Mouse (Mus musculus) neural tube, embryonic 12.5 days (tissue): ENCODE measurements around the gene Tktl2. TPM values are rescaled to one million over a fixed set of nuclear protein-coding genes. Genes with fewer than 3 reads are reported as not detected.
A peak's percentile ranks its signal among the peaks of the same experiment; 100 is the strongest.

Source experiments
- ATAC-seq: fragments of 200-750 bp; cut with Nextera tagmentation; 2 replicates; pipeline ENCODE4 v1.8.0; 2017; ENCODE audit warnings: low read depth, mild to moderate bottlenecking, moderate TSS enrichment, moderate library complexity; ENCODE audit not compliant: low FRiP score
- H3K27ac ChIP-seq: fragments of 300-500 bp; sonication (generic); 2 replicates; pipeline ENCODE4 v1.5.1; 2016
- H3K27me3 ChIP-seq: fragments of 300-500 bp; sonication (generic); replicated peaks from 2 replicates; pipeline ENCODE4 v1.6.1; 2016; ENCODE audit warnings: mild to moderate bottlenecking
- H3K36me3 ChIP-seq: fragments of 300-500 bp; sonication (generic); 2 replicates; pipeline ENCODE4 v1.6.1; 2016; ENCODE audit warnings: mild to moderate bottlenecking
- H3K4me1 ChIP-seq: fragments of 300-500 bp; sonication (generic); 2 replicates; pipeline ENCODE4 v1.6.1; 2016
- H3K4me2 ChIP-seq: fragments of 300-500 bp; sonication (generic); replicated peaks from 2 replicates; pipeline ENCODE4 v1.6.1; 2016; ENCODE audit warnings: mild to moderate bottlenecking
- H3K4me3 ChIP-seq: fragments of 300-500 bp; sonication (generic); 2 replicates; pipeline ENCODE4 v1.5.1; 2016
- H3K9ac ChIP-seq: fragments of 300-500 bp; sonication (generic); 2 replicates; pipeline ENCODE4 v1.6.1; 2016; ENCODE audit warnings: mild to moderate bottlenecking
- H3K9me3 ChIP-seq: fragments of 300-500 bp; sonication (generic); 2 replicates; pipeline ENCODE4 v1.6.1; 2016; ENCODE audit warnings: mild to moderate bottlenecking
- WGBS: fragments of 180-500 bp; shearing (Covaris S2); methylation state at CpG from one replicate; pipeline ENCODE4 v1.1.7; 2016; 5-methylcytosine and 5-hydroxymethylcytosine counted together
- polyA plus RNA-seq: library from polyadenylated mRNA; unstranded; fragments of >200 nt; fragmentation: Nextera tagmentation; extraction: Ambion mirVana; gene quantifications from 2 replicates; pipeline ENCODE4 v1.2.1, GENCODE M21; 2016

Gene Tktl2
- not detected in 2 replicates for polyA plus RNA-seq

DNA sequence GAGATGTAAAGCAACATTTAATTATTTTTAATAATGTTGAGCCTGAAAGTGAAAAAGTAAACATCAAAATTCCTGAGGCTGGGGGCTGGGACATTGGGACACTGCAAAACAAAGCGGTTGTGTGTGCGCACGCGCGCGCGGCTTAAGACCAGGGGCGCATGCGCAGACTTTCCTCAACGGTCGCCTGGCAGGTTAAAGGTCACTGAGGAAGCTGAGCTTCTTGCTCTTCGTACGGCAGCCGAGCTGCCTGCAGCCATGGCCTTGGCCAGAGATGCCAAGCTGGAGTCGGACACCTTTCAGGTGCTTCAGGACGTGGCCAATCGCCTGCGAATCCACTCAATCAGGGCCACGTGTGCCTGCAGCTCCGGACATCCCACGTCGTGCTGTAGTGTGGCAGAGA is at the start of gene Tktl2:
Tktl2 (plus strand) TSS at position 220 of the 400 bp plus-strand sequence.
- H3K9me3 ChIP-seq: no peaks in the 10 kb centered on the region
- no peaks in the 10 kb centered on the region for H3K4me1 ChIP-seq
- no peak for ATAC-seq
- H3K4me3 ChIP-seq: no peak within 1 kb of the TSS
- no peaks in the 10 kb centered on the region for H3K27me3 ChIP-seq
- no peaks in the 10 kb centered on the region for H3K36me3 ChIP-seq
- 95% methylated on average over 22 of the region's 22 CpGs for WGBS
- no peak within 1 kb of the TSS for H3K4me2 ChIP-seq
- H3K9ac ChIP-seq: no peak within 1 kb of the TSS
- H3K27ac ChIP-seq: no peak within 1 kb of the TSS

DNA sequence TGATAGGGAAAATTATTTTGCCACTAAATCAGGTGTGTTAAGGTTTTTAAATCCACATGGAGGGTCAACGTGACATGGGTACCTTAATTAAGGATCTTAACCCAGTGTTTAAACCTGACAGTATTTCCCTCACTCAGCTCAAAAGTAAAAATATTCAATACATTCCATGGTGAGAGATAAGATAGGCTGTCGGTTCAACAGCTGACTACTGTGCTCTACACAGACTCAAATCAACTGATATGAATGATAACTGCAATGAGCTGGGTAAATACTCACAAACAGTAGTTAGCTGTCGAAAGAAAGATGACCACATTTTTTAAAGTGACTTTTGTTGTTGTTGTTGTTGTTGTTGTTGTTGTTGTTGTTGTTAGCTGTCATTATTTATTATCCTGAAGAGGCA is 41.7 kb upstream of the Tktl2 start:
- no peak overlapping the region for H3K9ac ChIP-seq
- no peaks in the 10 kb centered on the region for H3K9me3 ChIP-seq
- ATAC-seq: no peak
- no peak overlapping the region for H3K27ac ChIP-seq
- H3K36me3 ChIP-seq: no peaks in the 10 kb centered on the region
- H3K27me3 ChIP-seq: no peaks in the 10 kb centered on the region
- H3K4me2 ChIP-seq: no peak overlapping the region
- no peaks in the 10 kb centered on the region for H3K4me1 ChIP-seq
- no peak overlapping the region for H3K4me3 ChIP-seq
- WGBS: 93% methylated on average over 3 of the region's 3 CpGs

DNA sequence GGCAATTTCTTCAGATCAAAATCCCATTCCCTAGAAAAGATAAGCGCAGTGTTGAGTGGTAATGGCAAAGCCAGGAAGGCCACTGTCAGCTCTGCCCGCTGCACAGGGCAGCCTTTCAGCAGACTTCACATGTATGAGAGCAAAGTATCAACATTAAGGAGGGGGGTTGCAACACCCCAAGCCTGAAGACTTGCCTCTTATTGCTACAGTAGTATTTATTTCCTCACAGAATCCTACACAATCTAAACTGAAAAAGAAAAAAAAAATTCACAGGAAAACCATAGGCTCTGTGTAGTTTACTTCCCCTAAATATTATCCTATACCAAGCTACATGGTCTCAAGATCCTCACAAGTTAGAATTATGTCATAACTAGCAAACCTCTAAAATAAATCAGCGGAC is 34.7 kb upstream of the Tktl2 start:
- WGBS: 94% methylated on average over 3 of the region's 3 CpGs
- no peak overlapping the region for H3K4me3 ChIP-seq
- H3K4me1 ChIP-seq: no peaks in the 10 kb centered on the region
- H3K36me3 ChIP-seq: peaks cover 53% of the 10 kb centered on the region
- no peak overlapping the region for H3K27ac ChIP-seq
- no peak for ATAC-seq
- H3K9ac ChIP-seq: no peak overlapping the region
- H3K27me3 ChIP-seq: no peaks in the 10 kb centered on the region
- H3K4me2 ChIP-seq: no peak overlapping the region
- H3K9me3 ChIP-seq: no peaks in the 10 kb centered on the region

DNA sequence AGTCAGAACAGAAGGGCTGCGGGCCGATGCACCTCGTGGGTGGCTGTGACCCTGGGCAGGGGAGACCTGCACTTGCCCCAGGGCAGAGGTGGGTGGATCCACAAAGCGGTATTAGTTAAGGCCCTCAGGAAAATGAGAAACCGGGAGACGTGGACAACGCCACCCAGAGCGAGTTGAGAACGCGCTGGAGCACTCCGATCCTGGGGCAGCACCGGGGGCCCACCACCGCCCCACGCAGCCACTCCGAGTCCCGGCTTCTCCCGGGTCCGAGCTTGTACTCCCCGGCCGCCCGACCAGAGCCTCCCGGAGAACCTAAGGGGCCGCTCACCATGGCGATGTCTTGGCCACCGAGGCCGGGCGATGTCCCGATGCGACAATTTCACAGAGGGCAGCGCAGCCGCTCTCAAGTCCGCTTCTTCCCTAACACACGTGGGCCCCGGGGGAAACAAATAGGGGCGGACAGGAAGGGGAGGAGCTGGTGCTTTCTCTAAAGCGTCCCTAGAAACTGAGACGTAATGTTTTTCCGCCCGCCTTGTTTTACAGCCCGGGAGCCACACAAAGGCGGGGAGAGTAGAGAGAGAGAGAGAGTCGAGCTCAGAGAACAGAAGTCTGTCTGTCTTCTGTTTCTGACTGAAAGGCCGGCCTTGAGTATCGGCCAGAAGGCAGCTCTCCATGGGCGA is 25.3 kb upstream of the Tktl2 start, which contains the start of gene Tma16:
Tma16 (minus strand) TSS at position 447 of the 680 bp plus-strand sequence.
- Histone ChIP-seq H3K36me3 (peaks cover 16% of the 10 kb centered on the region), H3K9me3 (no peaks in the 10 kb centered on the region), H3K27me3 (no peaks in the 10 kb centered on the region), H3K27ac (peak within 1 kb of the TSS; percentile 37; the same call in 1 of the 2 replicates), H3K4me3 (peak within 1 kb of the TSS; percentile 85), H3K4me2 (peak within 1 kb of the TSS; percentile 72), H3K9ac (peak within 1 kb of the TSS; percentile 83), H3K4me1 (no peaks in the 10 kb centered on the region; the same call in 1 of the 2 replicates)
- under 1% methylated on average over 45 of the region's 45 CpGs for WGBS
- peak; percentile 96 for ATAC-seq

DNA sequence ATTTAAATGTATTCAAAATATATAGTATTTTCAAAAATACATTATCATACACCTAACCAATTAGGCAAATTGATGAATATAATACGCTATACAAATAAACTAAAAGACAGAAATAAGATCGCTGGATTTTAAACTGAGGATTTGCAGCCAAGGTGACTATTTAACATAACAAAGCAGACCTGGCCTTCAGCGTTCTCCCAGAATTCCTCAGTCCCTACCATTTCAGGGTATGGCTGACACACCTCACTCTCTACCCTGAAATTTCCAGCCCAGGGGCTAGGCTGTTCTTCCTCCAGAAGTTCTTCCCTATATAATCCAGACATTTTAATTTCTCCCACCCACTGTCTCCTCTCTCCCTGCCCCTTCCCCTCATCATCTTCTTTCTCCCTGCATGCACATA is 23.0 kb upstream of the Tktl2 start:
- H3K9me3 ChIP-seq: no peaks in the 10 kb centered on the region
- WGBS: 45% methylated on average over 3 of the region's 3 CpGs
- no peaks in the 10 kb centered on the region for H3K36me3 ChIP-seq
- no peak overlapping the region for H3K4me3 ChIP-seq
- H3K9ac ChIP-seq: no peak overlapping the region
- no peak for ATAC-seq
- no peak overlapping the region for H3K4me2 ChIP-seq
- H3K27me3 ChIP-seq: no peaks in the 10 kb centered on the region
- no peak overlapping the region for H3K27ac ChIP-seq
- H3K4me1 ChIP-seq: no peaks in the 10 kb centered on the region; the same call in 1 of the 2 replicates

DNA sequence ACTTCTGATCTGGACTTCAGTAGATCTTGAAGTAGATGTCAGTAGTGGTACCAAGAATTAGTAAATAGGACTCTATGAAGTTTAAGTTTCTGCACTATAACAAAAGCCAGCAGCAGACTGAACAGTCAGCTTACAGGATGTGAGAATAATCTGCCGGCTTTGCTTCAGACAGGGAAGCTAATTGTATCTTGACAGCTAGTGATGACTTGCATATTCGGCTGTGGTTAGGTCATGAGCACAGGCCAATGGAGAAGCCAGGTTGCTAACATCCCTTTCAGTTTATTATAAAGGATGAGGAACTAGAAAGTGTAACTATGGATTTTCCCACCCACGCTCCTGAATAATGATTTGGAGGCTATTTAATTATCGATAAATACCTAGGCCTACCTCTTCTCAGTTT is 20.9 kb upstream of the Tktl2 start:
- no peak overlapping the region for H3K4me2 ChIP-seq
- no peaks in the 10 kb centered on the region for H3K36me3 ChIP-seq
- WGBS: 86% methylated on average over 4 of the region's 4 CpGs
- ATAC-seq: no peak
- no peak overlapping the region for H3K4me3 ChIP-seq
- no peak overlapping the region for H3K9ac ChIP-seq
- no peak overlapping the region for H3K27ac ChIP-seq
- H3K4me1 ChIP-seq: no peaks in the 10 kb centered on the region
- no peaks in the 10 kb centered on the region for H3K27me3 ChIP-seq
- H3K9me3 ChIP-seq: no peaks in the 10 kb centered on the region

DNA sequence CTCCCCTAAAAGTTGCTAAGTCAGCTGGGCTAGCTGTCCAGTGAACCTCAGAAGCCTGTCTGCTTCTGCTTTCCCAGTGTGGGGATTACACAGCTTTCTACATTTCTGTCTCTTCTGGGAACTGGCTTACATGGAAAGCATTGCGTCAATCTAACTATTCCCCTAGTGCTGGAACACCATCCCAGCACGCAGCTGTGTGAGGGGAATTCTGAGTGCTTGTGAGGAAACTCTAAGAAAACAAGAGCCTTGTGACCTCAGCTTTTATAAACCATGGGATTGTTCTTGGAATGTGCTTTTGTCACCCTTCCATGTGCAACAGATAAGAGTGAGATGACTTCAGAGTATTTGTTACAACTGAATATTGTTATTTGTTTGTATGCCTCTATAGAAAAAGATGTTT is 17.1 kb upstream of the Tktl2 start:
- no peak overlapping the region for H3K9ac ChIP-seq
- H3K9me3 ChIP-seq: no peaks in the 10 kb centered on the region
- H3K4me2 ChIP-seq: no peak overlapping the region
- H3K27ac ChIP-seq: no peak overlapping the region
- no peaks in the 10 kb centered on the region for H3K4me1 ChIP-seq
- H3K4me3 ChIP-seq: no peak overlapping the region
- H3K27me3 ChIP-seq: no peaks in the 10 kb centered on the region
- no peak for ATAC-seq
- no peaks in the 10 kb centered on the region for H3K36me3 ChIP-seq
- WGBS: 76% methylated on average over 2 of the region's 2 CpGs

DNA sequence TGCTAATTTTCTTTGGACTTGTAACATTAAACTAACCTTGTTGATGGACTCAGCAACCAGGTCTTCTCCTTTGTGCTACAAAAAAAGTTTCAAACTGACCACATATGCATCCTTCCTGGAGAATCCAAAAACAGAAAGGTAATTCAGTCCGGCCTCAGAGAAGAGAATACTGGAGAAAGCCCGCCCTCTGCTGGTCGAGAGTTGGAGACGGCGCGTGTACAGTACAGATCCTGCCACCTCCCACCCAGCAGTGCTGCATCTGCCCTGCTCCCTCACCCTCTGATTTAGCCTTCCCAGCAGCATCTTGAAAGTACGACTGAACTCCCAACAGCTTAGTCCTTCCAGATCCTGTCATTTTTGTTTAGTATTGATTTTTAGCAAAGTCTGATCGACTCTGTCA is 15.8 kb upstream of the Tktl2 start:
- H3K9me3 ChIP-seq: no peaks in the 10 kb centered on the region
- no peak overlapping the region for H3K27ac ChIP-seq
- no peaks in the 10 kb centered on the region for H3K4me1 ChIP-seq
- WGBS: 9% methylated on average over 8 of the region's 8 CpGs
- peak; percentile 92 for ATAC-seq
- no peak overlapping the region for H3K4me3 ChIP-seq
- H3K36me3 ChIP-seq: no peaks in the 10 kb centered on the region
- H3K9ac ChIP-seq: no peak overlapping the region
- H3K4me2 ChIP-seq: no peak overlapping the region
- H3K27me3 ChIP-seq: no peaks in the 10 kb centered on the region

DNA sequence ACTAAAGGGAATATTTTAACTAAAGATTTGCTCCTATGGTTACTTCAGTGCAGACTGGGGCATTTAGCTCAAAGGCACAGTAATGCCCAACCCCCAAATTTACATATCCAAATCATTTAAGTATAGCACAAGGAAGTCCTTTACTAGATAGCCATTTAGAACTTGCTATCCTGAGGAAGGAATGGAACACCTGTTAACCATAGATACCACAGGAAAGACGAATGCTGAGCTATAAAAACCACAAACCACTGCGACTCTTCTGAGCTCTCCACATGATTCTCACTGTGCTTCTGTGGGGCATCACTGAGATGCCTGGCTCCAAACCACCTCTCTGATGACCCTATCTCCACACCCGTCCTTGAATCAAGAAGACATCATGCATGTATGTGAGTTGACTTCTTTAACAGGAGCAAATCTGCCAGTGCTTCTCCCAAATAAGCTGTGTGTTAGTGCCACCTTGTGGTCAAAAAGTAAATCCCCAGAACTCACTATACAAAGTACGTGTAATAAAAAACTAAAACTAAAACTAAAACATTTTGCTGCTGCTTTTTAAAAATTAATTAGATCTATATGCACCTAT is 14.5 kb upstream of the Tktl2 start:
- no peak overlapping the region for H3K9ac ChIP-seq
- no peaks in the 10 kb centered on the region for H3K9me3 ChIP-seq
- H3K4me2 ChIP-seq: no peak overlapping the region
- H3K27me3 ChIP-seq: no peaks in the 10 kb centered on the region
- H3K4me3 ChIP-seq: no peak overlapping the region
- no peaks in the 10 kb centered on the region for H3K4me1 ChIP-seq
- WGBS: 40% methylated on average over 4 of the region's 4 CpGs
- peak; percentile 49; the same call in 1 of the 2 replicates for ATAC-seq
- H3K27ac ChIP-seq: no peak overlapping the region
- H3K36me3 ChIP-seq: no peaks in the 10 kb centered on the region

DNA sequence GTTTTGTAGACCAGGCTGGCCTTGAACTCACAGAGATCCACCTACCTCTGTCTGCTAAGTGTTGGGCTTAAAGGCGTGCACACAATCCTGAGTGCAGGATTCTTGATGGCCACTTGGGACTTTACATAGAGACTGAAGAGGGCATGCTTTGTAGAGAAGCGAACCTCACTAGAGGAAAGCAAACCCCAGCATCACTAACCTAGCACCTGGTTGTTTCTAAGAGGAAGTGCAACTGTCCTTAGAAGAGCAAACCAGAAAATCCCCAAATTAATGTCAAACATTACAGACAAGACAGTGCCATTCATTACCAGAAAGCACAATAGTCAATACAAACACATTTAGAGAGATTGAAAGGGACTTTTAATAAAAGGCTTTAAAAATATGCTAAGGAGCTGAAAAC is 8.2 kb upstream of the Tktl2 start:
- H3K4me3 ChIP-seq: no peak overlapping the region
- no peak overlapping the region for H3K4me2 ChIP-seq
- WGBS: 76% methylated on average over 2 of the region's 2 CpGs
- no peak for ATAC-seq
- no peak overlapping the region for H3K9ac ChIP-seq
- no peak overlapping the region for H3K27ac ChIP-seq
- no peaks in the 10 kb centered on the region for H3K9me3 ChIP-seq
- no peaks in the 10 kb centered on the region for H3K27me3 ChIP-seq
- H3K36me3 ChIP-seq: no peaks in the 10 kb centered on the region
- no peaks in the 10 kb centered on the region for H3K4me1 ChIP-seq

DNA sequence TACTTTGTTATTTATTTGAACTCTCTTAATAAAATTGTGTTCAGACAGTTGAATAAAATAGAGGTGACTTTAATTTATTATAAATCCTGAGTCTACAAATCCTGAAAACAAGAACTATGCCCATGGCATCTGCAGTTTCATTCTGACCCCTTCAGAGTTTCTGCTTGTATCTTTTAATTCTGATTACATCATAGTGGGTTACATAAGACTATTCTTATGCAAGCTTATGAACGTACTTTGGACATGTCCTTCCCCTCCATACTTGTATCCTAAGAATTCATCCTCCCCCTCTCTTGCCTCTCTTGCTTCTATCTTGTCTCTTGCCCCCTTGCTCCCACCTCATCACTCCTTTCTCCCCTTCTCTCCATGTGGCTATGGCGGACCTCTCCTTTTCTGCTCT is 7.6 kb downstream of the Tktl2 start:
- Histone ChIP-seq H3K4me2 (no peak overlapping the region), H3K36me3 (no peaks in the 10 kb centered on the region), H3K9me3 (no peaks in the 10 kb centered on the region), H3K27me3 (no peaks in the 10 kb centered on the region), H3K9ac (no peak overlapping the region), H3K4me1 (no peaks in the 10 kb centered on the region), H3K27ac (no peak overlapping the region), H3K4me3 (no peak overlapping the region)
- WGBS: 88% methylated on average over 2 of the region's 2 CpGs
- ATAC-seq: no peak

DNA sequence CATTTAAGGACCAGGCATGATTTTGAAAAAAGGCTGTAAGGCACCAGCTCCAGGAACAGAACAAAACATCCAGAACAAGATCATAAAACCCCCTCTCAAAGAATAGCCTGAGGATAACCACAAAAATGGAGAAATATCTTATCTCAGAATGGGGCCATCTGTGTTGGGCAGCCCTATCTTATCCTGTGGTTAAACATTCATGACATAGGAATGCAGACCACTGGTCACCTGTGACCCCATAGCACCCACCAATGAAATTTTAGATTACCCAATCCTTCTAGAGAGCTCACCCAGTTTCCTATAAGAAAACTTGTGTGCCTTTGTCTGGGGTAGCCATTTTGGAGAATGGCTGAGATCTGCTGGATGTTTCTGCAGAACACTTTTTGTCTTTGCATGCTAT is 9.0 kb downstream of the Tktl2 start:
- Histone ChIP-seq H3K9ac (no peak overlapping the region), H3K27ac (no peak overlapping the region), H3K4me2 (no peak overlapping the region), H3K4me3 (no peak overlapping the region), H3K4me1 (no peaks in the 10 kb centered on the region), H3K36me3 (no peaks in the 10 kb centered on the region), H3K27me3 (no peaks in the 10 kb centered on the region), H3K9me3 (no peaks in the 10 kb centered on the region)
- ATAC-seq: no peak

DNA sequence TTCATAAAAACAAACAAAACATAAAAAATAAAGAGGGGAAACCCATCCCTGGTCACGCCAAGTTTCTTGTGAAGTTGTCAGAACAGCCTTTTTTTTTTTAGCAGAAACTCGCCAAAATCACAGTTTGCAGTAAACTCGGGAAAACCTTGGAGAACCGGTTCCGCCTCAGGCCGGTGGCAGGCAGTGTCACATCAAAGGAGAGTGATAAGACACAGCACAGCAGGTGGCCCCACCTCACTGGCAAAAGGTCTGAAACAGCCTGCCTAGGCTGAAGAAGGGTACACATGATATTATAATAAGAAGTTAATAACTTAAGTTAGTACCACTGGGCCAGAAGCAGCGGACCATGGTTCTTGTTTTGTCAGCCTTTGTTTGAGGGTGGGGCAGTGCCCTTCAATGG is 38.5 kb downstream of the Tktl2 start:
- H3K9me3 ChIP-seq: no peaks in the 10 kb centered on the region

More for the DNA sequence above, 38.5 kb downstream of the Tktl2 start:
- Histone ChIP-seq H3K4me1 (no peaks in the 10 kb centered on the region), H3K27me3 (no peaks in the 10 kb centered on the region), H3K9ac (no peak overlapping the region), H3K4me2 (no peak overlapping the region), H3K4me3 (no peak overlapping the region), H3K36me3 (no peaks in the 10 kb centered on the region), H3K27ac (no peak overlapping the region)
- no peak for ATAC-seq
- WGBS: 26% methylated on average over 7 of the region's 7 CpGs
